Mouse (Mus musculus) stomach, postnatal 0 days (tissue): Measurements from ENCODE around the gene Bcl2l13. TPM values are rescaled to one million over a fixed set of nuclear protein-coding genes. Genes with fewer than 3 reads are reported as not detected.

ENCODE experiments used
- ATAC-seq: fragments of 200-750 bp; cut with Nextera tagmentation; 2 replicates; pipeline ENCODE4 v1.8.0; 2017; ENCODE audit not compliant: low FRiP score, low TSS enrichment
- DNase-seq: peaks from one replicate; pipeline ENCODE4 v3.0.0-alpha.2; 2016; ENCODE audit warnings: low spot score
- H3K27ac ChIP-seq: fragments of 300-500 bp; sonication (generic); replicated peaks from 2 replicates; pipeline ENCODE4 v1.5.1; 2014; ENCODE audit warnings: mild to moderate bottlenecking, control low read depth
- H3K27me3 ChIP-seq: fragments of 300-500 bp; sonication (generic); 2 replicates; pipeline ENCODE4 v1.6.1; 2014; ENCODE audit warnings: low read length; ENCODE audit not compliant: control insufficient read depth, insufficient read depth
- H3K36me3 ChIP-seq: fragments of 300-500 bp; sonication (generic); 2 replicates; pipeline ENCODE4 v1.6.1; 2014; ENCODE audit warnings: low read length, mixed read lengths; ENCODE audit not compliant: control insufficient read depth, insufficient read depth
- H3K4me1 ChIP-seq: fragments of 300-500 bp; sonication (generic); replicated peaks from 2 replicates; pipeline ENCODE4 v1.6.1; 2014; ENCODE audit warnings: antibody characterized with exemption; ENCODE audit not compliant: control insufficient read depth, insufficient read depth
- H3K4me2 ChIP-seq: fragments of 300-500 bp; sonication (generic); replicated peaks from 2 replicates; pipeline ENCODE4 v1.6.1; 2014; ENCODE audit warnings: low read depth, mild to moderate bottlenecking, control low read depth, moderate library complexity
- H3K4me3 ChIP-seq: fragments of 300-500 bp; sonication (generic); 2 replicates; pipeline ENCODE4 v1.5.1; 2014; ENCODE audit warnings: low read depth, low read length, control low read depth
- H3K9ac ChIP-seq: fragments of 300-500 bp; sonication (generic); 2 replicates; pipeline ENCODE4 v1.6.1; 2014; ENCODE audit warnings: mild to moderate bottlenecking, low read length, control low read depth, mixed read lengths
- H3K9me3 ChIP-seq: fragments of 300-500 bp; sonication (generic); 2 replicates; pipeline ENCODE4 v1.6.1; 2016; ENCODE audit warnings: low read length; ENCODE audit not compliant: control insufficient read depth
- CTCF ChIP-seq: IDR thresholded peaks from 2 replicates; pipeline ENCODE4 v1.5.1; 2016; ENCODE audit warnings: antibody characterized with exemption, low read depth, mild to moderate bottlenecking, moderate library complexity
- EP300 ChIP-seq: optimal IDR thresholded peaks from 2 replicates; pipeline ENCODE3; 2016; ENCODE audit warnings: antibody characterized with exemption
- WGBS: fragments of 180-500 bp; shearing (Covaris S2); extraction: QIAGEN DNeasy Blood & Tissue Kit; methylation state at CpG from one replicate; pipeline ENCODE4 v1.1.7; 2014; 5-methylcytosine and 5-hydroxymethylcytosine counted together
- microRNA-seq: library from miRNA; unstranded; fragments of <30 nt; microRNA quantifications from one replicate; pipeline ENCODE4, GENCODE M21; 2016
- polyA plus RNA-seq: library from polyadenylated mRNA; unstranded; fragments of >200 nt; fragmentation: Nextera tagmentation; extraction: Ambion mirVana; gene quantifications from 2 replicates; pipeline ENCODE4 v1.2.1, GENCODE M21; 2015

Gene Bcl2l13
- polyA plus RNA-seq, 1 experiment from 2014 or later, result 18.4 TPM

DNA sequence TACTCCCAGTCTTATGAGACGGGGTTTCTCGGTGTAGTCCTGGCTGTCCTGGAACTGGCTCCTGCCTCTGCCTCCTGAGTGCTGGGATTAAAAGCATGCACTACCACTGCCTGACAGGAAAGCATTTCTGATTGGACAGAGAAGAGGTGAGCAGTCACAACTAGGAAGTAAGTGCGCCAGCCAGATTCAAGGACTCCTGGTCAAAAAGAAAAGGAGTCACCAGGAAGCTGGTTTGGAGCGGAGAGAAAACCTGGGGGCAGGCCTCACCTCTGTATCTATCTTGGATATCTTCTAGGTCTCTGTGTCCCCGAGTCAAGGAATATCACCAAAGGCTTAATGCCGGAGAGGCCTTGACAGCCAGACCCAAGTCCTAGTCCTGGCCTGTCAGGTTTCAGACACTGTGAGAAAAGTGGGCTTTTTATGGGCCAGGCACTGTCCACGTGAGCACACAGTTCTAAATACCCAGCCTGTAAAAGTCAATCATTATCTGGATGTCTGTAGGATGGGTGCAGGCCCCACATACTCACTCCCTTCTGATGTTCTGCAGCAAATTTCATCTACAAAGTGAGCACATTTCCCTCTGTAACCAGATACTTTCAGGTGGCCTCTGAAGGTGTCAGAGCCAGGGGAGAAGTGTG is 104.6 kb downstream of the Bcl2l13 start:
- ATAC-seq, result no peak
- Histone ChIP-seq H3K9me3 (no peaks in the 10 kb centered on the region), H3K9ac (no peak overlapping the region), H3K27ac (no peak overlapping the region), H3K27me3 (no peaks in the 10 kb centered on the region), H3K4me2 (no peak overlapping the region), H3K4me1 (no peaks in the 10 kb centered on the region), H3K36me3 (no peaks in the 10 kb centered on the region), H3K4me3 (no peak overlapping the region)
- 90% methylated on average over 7 of the region's 7 CpGs for WGBS
- TF ChIP-seq CTCF (no peak), EP300 (no peak)
- DNase-seq, result no peak

DNA sequence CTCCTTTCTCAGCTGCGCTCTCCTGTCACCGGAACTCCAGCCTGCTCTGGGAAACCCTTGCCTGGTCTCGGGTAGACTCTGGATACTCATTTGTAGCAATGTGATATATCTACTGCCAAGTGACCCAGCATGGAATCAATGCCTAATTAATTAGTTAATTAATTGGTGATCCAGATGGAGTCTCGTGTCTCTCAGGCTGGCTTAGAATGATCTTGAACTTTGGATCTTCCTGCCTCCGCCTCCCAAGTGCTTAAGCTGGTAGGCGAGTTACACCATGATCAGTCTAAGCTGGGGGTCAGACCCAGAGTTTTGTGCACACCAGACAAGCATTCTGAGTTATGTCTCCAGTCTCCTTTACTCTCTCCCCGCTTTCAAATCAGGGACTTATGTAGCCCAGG is 105.1 kb downstream of the Bcl2l13 start:
- Histone ChIP-seq H3K9ac (no peak overlapping the region), H3K4me2 (no peak overlapping the region), H3K36me3 (0 out of 2 replicates have a peak, but pooled peaks cover under 1% of the 10 kb centered on the region), H3K4me1 (no peaks in the 10 kb centered on the region), H3K27ac (no peak overlapping the region), H3K27me3 (no peaks in the 10 kb centered on the region), H3K4me3 (no peak overlapping the region), H3K9me3 (no peaks in the 10 kb centered on the region)
- no peak for TF ChIP-seq EP300
- TF ChIP-seq CTCF, result no peak
- DNase-seq (no peak), ATAC-seq (no peak)
- 82% methylated on average over 7 of the region's 7 CpGs for WGBS

DNA sequence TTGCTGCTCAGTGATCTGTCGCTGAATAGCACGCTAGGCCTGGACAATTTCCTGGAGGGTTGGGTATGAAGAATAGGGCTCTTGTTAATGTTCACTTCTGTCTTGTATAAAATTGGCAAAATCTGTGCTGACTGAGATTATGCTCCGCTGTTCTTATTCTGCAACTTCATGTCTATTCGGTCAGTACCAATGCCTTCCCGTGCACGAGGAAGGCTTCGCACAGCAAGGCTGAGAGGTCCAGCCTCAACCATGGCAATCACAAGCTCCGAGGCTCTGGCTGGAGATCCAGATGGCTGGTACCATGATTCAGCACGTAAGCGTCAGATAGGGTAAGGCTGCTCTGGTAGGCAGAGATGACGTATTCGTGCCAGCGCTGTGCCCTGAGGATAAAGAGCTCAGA is 105.6 kb downstream of the Bcl2l13 start:
- Histone ChIP-seq H3K4me2 (no peak overlapping the region), H3K4me1 (no peaks in the 10 kb centered on the region), H3K27ac (no peak overlapping the region), H3K9me3 (no peaks in the 10 kb centered on the region), H3K27me3 (no peaks in the 10 kb centered on the region), H3K36me3 (0 out of 2 replicates have a peak, but pooled peaks cover 2% of the 10 kb centered on the region), H3K4me3 (no peak overlapping the region), H3K9ac (no peak overlapping the region)
- 91% methylated on average over 13 of the region's 13 CpGs for WGBS
- no peak for ATAC-seq
- DNase-seq, result no peak
- TF ChIP-seq CTCF (no peak), EP300 (no peak)

Small RNA genes lying within 50 kb of the gene (microRNA-seq; reads per million reads assigned to microRNA genes)
- gene Gm25193, result not detected

Other genes starting within 250 kb of the Bcl2l13 start
- gene Cecr2, start 169.8 kb upstream of the Bcl2l13 start, polyA plus RNA-seq, result 0.56 and 0.65 TPM in 2 replicates
- gene Slc25a18, start 62.6 kb upstream of the Bcl2l13 start, polyA plus RNA-seq, result 0.10 and 0.13 TPM in 2 replicates
- 251 and 252 TPM in 2 replicates for gene Atp6v1e1, start 13.4 kb upstream of the Bcl2l13 start, polyA plus RNA-seq
- 21.6 and 21.8 TPM in 2 replicates for gene Bid, start 80.6 kb downstream of the Bcl2l13 start, polyA plus RNA-seq